Mouse (Mus musculus) limb, embryonic 12.5 days (tissue): ENCODE measurements around the gene Mbtps1. TPM values are rescaled to one million over a fixed set of nuclear protein-coding genes. Genes with fewer than 3 reads are reported as not detected.

Experiments
- ATAC-seq: fragments of 200-750 bp; cut with Nextera tagmentation; 2 replicates; pipeline ENCODE4 v1.8.0; 2017; ENCODE audit warnings: low read depth, moderate TSS enrichment; ENCODE audit not compliant: insufficient number of reproducible peaks, insufficient read depth, low FRiP score, low TSS enrichment
- H3K27ac ChIP-seq: fragments of 300-500 bp; sonication (generic); 2 replicates; pipeline ENCODE4 v1.5.1; 2016; ENCODE audit warnings: mild to moderate bottlenecking, moderate library complexity
- H3K27me3 ChIP-seq: fragments of 300-500 bp; sonication (generic); 2 replicates; pipeline ENCODE4 v1.6.1; 2016; ENCODE audit warnings: mild to moderate bottlenecking, moderate library complexity
- H3K36me3 ChIP-seq: fragments of 300-500 bp; sonication (generic); 2 replicates; pipeline ENCODE4 v1.6.1; 2016; ENCODE audit warnings: mild to moderate bottlenecking, moderate library complexity
- H3K4me1 ChIP-seq: fragments of 300-500 bp; sonication (generic); replicated peaks from 2 replicates; pipeline ENCODE4 v1.6.1; 2016
- H3K4me2 ChIP-seq: fragments of 300-500 bp; sonication (generic); 2 replicates; pipeline ENCODE4 v1.6.1; 2016; ENCODE audit warnings: mild to moderate bottlenecking, moderate library complexity
- H3K4me3 ChIP-seq: fragments of 300-500 bp; sonication (generic); replicated peaks from 2 replicates; pipeline ENCODE4 v1.5.1; 2016; ENCODE audit warnings: mild to moderate bottlenecking
- H3K9ac ChIP-seq: fragments of 300-500 bp; sonication (generic); replicated peaks from 2 replicates; pipeline ENCODE4 v1.6.1; 2016; ENCODE audit warnings: mild to moderate bottlenecking, moderate library complexity
- H3K9me3 ChIP-seq: fragments of 300-500 bp; sonication (generic); 2 replicates; pipeline ENCODE4 v1.6.1; 2016; ENCODE audit warnings: mild to moderate bottlenecking, moderate library complexity
- WGBS: fragments of 180-500 bp; shearing (Covaris S2); methylation state at CpG from one replicate; pipeline ENCODE4 v1.1.7; 2016; 5-methylcytosine and 5-hydroxymethylcytosine counted together
- polyA plus RNA-seq: library from polyadenylated mRNA; unstranded; fragments of >200 nt; fragmentation: Nextera tagmentation; extraction: Ambion mirVana; gene quantifications from 2 replicates; pipeline ENCODE4 v1.2.1, GENCODE M21; 2016

The Mbtps1 gene
- polyA plus RNA-seq, 1 experiment from 2014 or later, result 140 TPM

DNA sequence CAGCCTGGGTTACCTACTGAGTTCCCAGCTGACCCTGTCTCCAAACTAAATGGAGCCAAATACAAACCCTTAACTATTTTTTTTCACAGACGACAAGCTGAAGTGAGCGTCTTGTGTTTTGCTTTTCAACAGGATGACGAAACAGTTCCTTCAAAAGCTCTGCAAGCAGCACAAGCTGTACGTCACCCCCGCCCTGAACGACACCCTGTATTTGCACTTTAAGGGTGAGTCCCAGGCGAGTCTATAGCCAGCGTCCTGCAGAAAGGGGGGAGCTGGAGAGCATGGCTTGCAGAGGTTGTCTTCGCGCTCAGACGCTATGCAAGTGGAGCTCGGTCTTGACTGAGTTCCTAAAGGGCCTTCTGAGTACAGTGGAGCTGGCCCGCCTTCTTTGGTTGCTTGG, 20.6 kb upstream of the Mbtps1 start:
- WGBS, result 36% methylated on average over 13 of the region's 13 CpGs
- Histone ChIP-seq H3K27ac (no peak overlapping the region), H3K9ac (no peak overlapping the region), H3K27me3 (peaks cover 54% of the 10 kb centered on the region), H3K36me3 (no peaks in the 10 kb centered on the region), H3K4me2 (no peak overlapping the region), H3K4me1 (peaks cover 7% of the 10 kb centered on the region), H3K9me3 (no peaks in the 10 kb centered on the region), H3K4me3 (no peak overlapping the region)
- ATAC-seq, result no peak

DNA sequence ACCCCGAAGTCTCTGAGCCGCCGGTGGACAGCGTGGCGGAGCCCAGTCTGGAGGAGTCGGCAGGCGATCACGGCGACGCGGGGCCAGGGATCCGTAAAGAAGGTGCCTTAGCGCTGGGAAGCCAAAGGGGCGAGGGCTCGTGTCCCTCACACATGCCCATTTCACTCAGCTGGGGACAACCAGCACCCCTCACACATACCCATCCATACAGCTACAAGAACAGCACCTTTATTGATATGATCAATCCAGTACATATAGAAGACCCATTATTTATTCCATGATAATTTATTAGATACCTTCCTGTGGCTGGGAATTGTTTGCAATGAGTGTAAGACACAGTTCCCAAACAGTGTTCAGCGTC, 16.8 kb upstream of the Mbtps1 start:
- no peak for ATAC-seq
- Histone ChIP-seq H3K9ac (peak overlapping the region; percentile 72), H3K4me2 (peak overlapping the region; percentile 97), H3K9me3 (no peaks in the 10 kb centered on the region), H3K27me3 (peaks cover 67% of the 10 kb centered on the region), H3K27ac (no peak overlapping the region), H3K4me3 (peak overlapping the region; percentile 76), H3K36me3 (no peaks in the 10 kb centered on the region), H3K4me1 (peaks cover 11% of the 10 kb centered on the region)
- WGBS, result 3% methylated on average over 16 of the region's 16 CpGs

DNA sequence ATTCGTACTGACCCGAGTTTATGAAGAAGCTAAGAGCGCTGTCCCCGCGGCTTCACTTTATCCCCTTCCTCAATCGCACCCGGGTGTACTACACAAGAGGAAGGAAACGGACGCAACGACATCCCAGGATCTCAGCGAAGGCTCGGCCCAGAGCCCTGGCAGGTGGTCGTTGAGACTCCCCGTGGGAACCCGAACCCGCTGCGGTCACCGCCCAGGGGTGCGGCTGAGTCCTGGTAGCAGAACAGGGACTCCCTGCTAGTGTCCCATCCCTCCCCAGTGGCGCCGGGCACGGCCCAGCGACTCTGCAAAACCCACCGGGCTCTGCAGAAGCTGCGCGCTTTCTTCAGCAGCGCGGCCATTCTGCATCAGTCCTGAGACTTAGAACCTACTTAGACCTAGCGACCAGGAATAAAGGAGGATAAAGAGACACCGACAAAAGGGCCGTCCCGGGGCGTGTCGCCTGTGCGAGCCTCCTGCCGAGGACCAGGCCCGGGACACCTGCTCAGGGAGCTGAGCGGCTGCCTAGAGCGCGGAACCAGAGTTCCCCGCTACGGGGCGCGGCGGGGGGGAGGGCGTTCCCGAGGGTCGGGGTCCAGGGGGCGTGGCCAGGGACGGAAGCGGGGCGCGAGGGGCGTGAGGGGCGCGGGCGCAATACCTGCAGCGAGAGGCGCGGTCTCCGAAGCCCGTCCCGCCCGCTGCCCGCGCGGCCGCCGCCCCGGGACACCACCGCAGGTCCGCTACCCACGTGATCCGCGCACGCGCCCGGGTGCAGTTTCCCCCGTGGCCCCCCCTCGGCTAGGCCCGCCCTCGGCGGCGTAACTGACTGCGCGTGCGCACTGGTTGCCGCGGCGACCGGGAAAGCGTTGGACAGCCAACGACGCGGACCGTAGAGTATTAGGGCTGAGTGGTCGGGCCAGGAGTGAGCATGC, 16.2 kb upstream of the Mbtps1 start, which contains the start of the genes Hsdl1 and Dnaaf1:
TSS of gene Hsdl1 (minus strand) at position 747 of the 929 bp plus-strand sequence.
TSS of gene Dnaaf1 (plus strand) at position 799 of the 929 bp plus-strand sequence.
- H3K36me3 ChIP-seq, result no peaks in the 10 kb centered on the region
- under 1% methylated on average over 92 of the region's 97 CpGs for WGBS
- no peaks in the 10 kb centered on the region for H3K9me3 ChIP-seq
- peaks cover 11% of the 10 kb centered on the region for H3K4me1 ChIP-seq
- H3K27me3 ChIP-seq, result peaks cover 63% of the 10 kb centered on the region
- peak within 1 kb of the TSS; percentile 76 for H3K4me3 ChIP-seq
- peak within 1 kb of the TSS; percentile 72 for H3K9ac ChIP-seq
- ATAC-seq, result peak; percentile 81
- H3K27ac ChIP-seq, result no peak within 1 kb of the TSS
- H3K4me2 ChIP-seq, result peak within 1 kb of the TSS; percentile 97

DNA sequence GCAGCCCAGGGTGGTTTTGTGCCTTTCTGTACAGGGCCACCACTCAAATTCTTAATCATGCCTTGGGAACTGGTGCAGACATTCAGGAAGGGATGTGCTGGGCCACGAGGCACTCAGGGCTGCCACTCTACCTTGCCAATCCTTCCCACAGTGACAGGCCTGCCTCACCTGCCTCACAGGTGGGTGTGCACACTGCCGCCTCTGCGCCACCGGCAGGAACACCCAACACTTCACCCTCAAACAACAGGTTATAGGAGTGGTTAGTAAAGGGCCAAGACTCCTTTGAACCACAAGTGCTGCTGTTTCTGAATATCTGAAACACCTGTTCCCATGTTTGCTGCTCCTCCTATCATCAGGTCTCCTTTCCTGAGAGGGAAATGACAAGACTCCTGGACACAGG, 13.9 kb upstream of the Mbtps1 start:
- 93% methylated on average over 4 of the region's 4 CpGs for WGBS
- Histone ChIP-seq H3K9ac (no peak overlapping the region; the same call in 1 of the 2 replicates), H3K4me3 (no peak overlapping the region), H3K4me1 (peaks cover 11% of the 10 kb centered on the region), H3K36me3 (0 out of 2 replicates have a peak, but pooled peaks cover 4% of the 10 kb centered on the region), H3K4me2 (no peak overlapping the region), H3K27ac (no peak overlapping the region), H3K9me3 (no peaks in the 10 kb centered on the region), H3K27me3 (peaks cover 42% of the 10 kb centered on the region)
- ATAC-seq, result no peak

DNA sequence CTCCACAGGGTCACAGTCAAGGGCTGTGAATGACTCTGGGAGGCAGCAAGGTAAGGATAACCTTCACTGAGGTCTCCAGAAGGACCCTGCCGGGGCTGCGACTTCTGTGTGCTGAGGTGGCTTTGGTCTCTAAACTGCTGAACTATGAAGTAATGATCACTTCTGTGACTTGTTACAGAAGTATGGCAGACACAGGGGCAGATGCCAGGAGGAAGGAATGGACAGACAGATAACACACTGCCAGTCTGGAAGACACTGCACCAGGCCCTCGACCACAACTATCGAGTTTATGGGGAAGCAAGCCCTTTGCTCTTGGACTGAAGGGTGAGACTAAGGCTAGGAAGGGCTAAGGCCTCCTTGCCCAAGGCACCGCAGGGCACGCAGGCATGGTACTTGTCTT, 12.6 kb upstream of the Mbtps1 start:
- Histone ChIP-seq H3K4me3 (no peak overlapping the region), H3K4me1 (peaks cover 11% of the 10 kb centered on the region), H3K27me3 (peaks cover 31% of the 10 kb centered on the region), H3K36me3 (peaks cover 12% of the 10 kb centered on the region; the same call in 1 of the 2 replicates), H3K4me2 (no peak overlapping the region), H3K9ac (no peak overlapping the region), H3K9me3 (no peaks in the 10 kb centered on the region), H3K27ac (no peak overlapping the region)
- 86% methylated on average over 6 of the region's 6 CpGs for WGBS
- no peak for ATAC-seq

DNA sequence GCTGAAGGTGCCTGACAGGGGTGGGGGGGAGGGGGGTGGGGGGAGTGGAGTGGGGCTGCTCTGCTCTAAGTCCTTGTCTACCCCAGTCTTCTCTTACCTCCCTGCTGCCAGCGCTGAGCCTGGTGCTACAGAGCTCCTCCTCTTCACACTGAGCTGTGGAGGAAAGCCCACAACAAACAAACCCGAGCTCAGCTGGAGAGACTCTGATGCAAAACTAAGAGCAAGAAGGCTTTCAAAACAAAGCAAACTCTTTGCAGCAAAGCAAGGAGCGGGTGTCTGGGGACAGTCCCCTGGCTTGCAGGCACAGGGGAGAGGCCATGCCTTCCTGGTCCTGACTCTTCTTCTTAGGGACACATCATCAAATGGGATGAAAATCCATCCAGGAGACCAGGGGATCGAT, 11.3 kb upstream of the Mbtps1 start:
- Histone ChIP-seq H3K9ac (0 out of 2 replicates have a peak overlapping the region, but pooled peaks have one; percentile 8), H3K27me3 (peaks cover 21% of the 10 kb centered on the region), H3K27ac (no peak overlapping the region), H3K4me2 (no peak overlapping the region), H3K4me3 (no peak overlapping the region), H3K36me3 (peaks cover 25% of the 10 kb centered on the region), H3K4me1 (peaks cover 7% of the 10 kb centered on the region), H3K9me3 (no peaks in the 10 kb centered on the region)
- no peak for ATAC-seq
- WGBS, result 25% methylated on average over 4 of the region's 4 CpGs

DNA sequence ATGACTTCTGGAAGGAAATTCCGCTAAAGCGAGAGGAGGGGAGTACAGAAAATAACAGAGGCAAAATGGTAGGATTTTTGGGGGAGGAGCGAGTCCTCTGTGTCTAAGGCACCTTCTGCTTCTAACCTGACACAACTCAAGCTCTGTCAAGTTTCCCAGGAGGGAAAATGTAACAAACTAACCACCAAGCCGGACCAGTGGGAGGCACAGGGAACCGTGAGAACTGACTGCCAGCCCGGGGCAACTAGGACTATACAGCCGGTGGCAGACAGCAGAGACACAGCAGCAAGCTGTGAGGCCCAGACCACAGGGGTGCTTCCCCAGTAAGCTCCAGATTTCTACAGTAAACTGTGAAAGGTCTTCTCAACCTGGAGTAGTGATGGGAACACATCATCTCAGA, 10.4 kb upstream of the Mbtps1 start:
- 57% methylated on average over 7 of the region's 7 CpGs for WGBS
- 0 out of 2 replicates have a peak overlapping the region, but pooled peaks have one; percentile 2 for H3K9ac ChIP-seq
- H3K36me3 ChIP-seq, result peaks cover 33% of the 10 kb centered on the region
- H3K4me1 ChIP-seq, result peaks cover 3% of the 10 kb centered on the region
- H3K27me3 ChIP-seq, result peaks cover 17% of the 10 kb centered on the region
- H3K9me3 ChIP-seq, result no peaks in the 10 kb centered on the region
- no peak overlapping the region for H3K4me3 ChIP-seq
- H3K27ac ChIP-seq, result no peak overlapping the region
- ATAC-seq, result no peak
- no peak overlapping the region for H3K4me2 ChIP-seq

DNA sequence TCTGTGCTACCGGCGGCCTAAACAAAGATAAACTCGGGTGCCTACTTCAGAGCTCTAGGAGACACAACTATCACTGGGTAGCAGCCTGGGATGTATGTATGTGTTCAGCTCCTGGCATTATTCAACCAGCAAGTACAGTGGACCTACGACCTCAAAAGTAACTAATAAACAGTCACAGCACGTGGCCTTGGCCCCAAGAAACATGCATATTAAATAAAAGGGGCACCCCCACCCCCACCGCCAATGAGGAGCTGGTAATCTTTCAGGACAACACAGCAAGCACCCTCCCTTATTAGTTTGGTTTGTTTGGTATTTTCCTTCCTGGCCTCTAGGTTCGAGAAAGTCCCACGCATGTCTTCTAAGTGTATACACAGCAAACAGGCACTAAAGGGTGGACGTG, 9.7 kb upstream of the Mbtps1 start:
- Histone ChIP-seq H3K36me3 (peaks cover 39% of the 10 kb centered on the region), H3K9me3 (no peaks in the 10 kb centered on the region), H3K27ac (no peak overlapping the region), H3K4me2 (no peak overlapping the region), H3K9ac (0 out of 2 replicates have a peak overlapping the region, but pooled peaks have one; percentile 2), H3K27me3 (peaks cover 10% of the 10 kb centered on the region), H3K4me3 (no peak overlapping the region), H3K4me1 (no peaks in the 10 kb centered on the region)
- no peak for ATAC-seq
- 87% methylated on average over 9 of the region's 9 CpGs for WGBS

DNA sequence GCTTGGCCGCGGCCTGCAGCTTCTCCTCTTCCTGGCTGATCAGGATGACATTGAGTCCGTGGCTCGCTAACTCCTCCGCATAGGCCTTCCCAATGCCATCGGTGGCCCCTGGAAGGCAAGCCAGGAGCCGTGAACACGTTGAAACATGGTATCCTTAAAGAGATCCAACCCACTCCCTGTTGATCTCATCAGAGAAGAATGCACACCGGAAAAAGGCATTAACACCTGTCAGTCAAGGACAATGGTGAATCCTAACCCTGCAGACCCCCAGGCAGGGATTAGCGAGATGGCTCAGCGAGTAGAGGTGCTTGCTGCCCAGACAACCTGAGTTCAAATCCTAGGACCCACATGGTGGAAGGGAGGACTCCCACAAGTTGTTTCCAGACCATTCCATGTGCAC, 7.8 kb upstream of the Mbtps1 start:
- Histone ChIP-seq H3K4me3 (no peak overlapping the region), H3K4me2 (no peak overlapping the region), H3K4me1 (no peaks in the 10 kb centered on the region), H3K27ac (no peak overlapping the region), H3K27me3 (no peaks in the 10 kb centered on the region), H3K9ac (no peak overlapping the region; the same call in 1 of the 2 replicates), H3K36me3 (peaks cover 54% of the 10 kb centered on the region), H3K9me3 (no peaks in the 10 kb centered on the region)
- no peak for ATAC-seq
- WGBS, result 86% methylated on average over 11 of the region's 11 CpGs

DNA sequence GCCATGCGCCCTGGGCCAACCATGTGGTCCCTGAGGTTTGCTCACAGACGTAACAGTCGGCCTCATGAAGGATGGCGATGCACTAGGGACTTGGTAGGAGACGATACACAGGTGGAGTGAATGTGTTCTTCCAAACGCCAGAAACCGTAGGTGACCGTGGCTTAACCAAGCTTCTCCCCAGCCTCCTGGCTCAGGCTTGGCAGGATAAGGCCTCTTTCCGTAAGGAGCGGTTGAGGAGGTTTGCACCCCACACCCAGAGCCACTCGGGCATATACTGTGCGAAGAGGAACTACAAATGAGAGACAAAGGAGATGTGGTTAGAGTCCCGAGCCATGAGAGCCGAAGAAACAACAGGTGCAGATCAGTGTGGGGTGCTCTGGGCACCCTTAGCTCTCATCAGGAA, 5.3 kb upstream of the Mbtps1 start:
- Histone ChIP-seq H3K27ac (no peak overlapping the region), H3K9ac (peak overlapping the region; percentile 13; the same call in 1 of the 2 replicates), H3K9me3 (no peaks in the 10 kb centered on the region), H3K4me2 (no peak overlapping the region), H3K4me1 (peaks cover 11% of the 10 kb centered on the region; the same call in 1 of the 2 replicates), H3K4me3 (no peak overlapping the region), H3K36me3 (peaks cover 54% of the 10 kb centered on the region), H3K27me3 (no peaks in the 10 kb centered on the region)
- ATAC-seq, result no peak
- 90% methylated on average over 14 of the region's 14 CpGs for WGBS

DNA sequence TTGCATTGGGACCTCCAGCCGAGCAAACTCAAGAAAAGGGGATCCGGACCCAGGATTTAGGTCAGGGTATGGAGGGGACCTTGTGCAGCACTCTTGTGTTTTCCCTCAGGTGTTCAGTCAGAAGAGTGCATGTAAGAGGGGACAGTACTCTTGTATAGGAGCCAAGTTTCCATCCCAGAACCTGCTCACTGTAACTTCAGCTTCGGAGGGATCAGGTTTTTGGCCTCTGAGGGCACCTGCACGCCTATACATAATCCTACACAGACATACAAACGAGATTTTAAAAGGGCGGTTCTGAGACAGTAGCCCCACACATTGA, 826 bp upstream of the Mbtps1 start:
- H3K4me2 ChIP-seq, result peak overlapping the region; percentile 58
- H3K9me3 ChIP-seq, result no peaks in the 10 kb centered on the region
- peaks cover 33% of the 10 kb centered on the region for H3K36me3 ChIP-seq
- H3K27me3 ChIP-seq, result no peaks in the 10 kb centered on the region
- peak overlapping the region; percentile 47 for H3K27ac ChIP-seq
- peak overlapping the region; percentile 46; the same call in 1 of the 2 replicates for H3K9ac ChIP-seq
- H3K4me1 ChIP-seq, result peaks cover 30% of the 10 kb centered on the region
- peak overlapping the region; percentile 86; the same call in 1 of the 2 replicates for H3K4me3 ChIP-seq
- WGBS, result 74% methylated on average over 6 of the region's 6 CpGs
- ATAC-seq, result no peak
